Mouse (Mus musculus): ENCODE measurements around the gene Qk. TPM values are rescaled to one million over a fixed set of nuclear protein-coding genes. Genes with fewer than 3 reads are reported as not detected.

Gene Qk
- total RNA-seq, 2 experiments from 2014 or later = 212 to 251 TPM

GRCm38 (mm10) chr17:10160415-10160814 is 159.2 kb downstream of the Qk start:
- intact Hi-C loops (cut with DNase I) = no loop called here
- no peak for DNase-seq

- intact Hi-C loops (cut with DNase I) = no loop called here
- DNase-seq = no peak
Observed at GRCm38 (mm10) chr17:10152808-10153413, 166.7 kb downstream of the Qk start.

Data from gastrocnemius, postnatal 36 days (tissue).